Mouse (Mus musculus) E14TG2a.4 (cell line): Measurements from ENCODE around the gene Eln.

Source experiments
- CTCF ChIP-seq: conservative IDR thresholded peaks from 2 replicates; pipeline ENCODE4 v1.5.1; 2014; ENCODE audit warnings: low read length
- NANOG ChIP-seq: IDR thresholded peaks from 2 replicates; pipeline ENCODE4 v1.6.1; 2014; ENCODE audit warnings: borderline replicate concordance, low read length, mixed read lengths

- TF ChIP-seq CTCF (no peak), NANOG (no peak)
These were observed 24.6 kb upstream of the Eln start for GRCm38 (mm10) chr5:134771750-134772149.
